Mouse (Mus musculus): ENCODE measurements at regions not wholly inside any gene's neighbourhood (a gene's known extent, or its start where the extent isn't known, plus 50 kb on each side); places are given as distances from the start of the nearest gene placed in this dataset.
"Not testable (repeated sequence)": the region's sequence is repeated elsewhere in the genome, so short reads cannot be mapped to it uniquely, and the experiment has no call there.

DNA sequence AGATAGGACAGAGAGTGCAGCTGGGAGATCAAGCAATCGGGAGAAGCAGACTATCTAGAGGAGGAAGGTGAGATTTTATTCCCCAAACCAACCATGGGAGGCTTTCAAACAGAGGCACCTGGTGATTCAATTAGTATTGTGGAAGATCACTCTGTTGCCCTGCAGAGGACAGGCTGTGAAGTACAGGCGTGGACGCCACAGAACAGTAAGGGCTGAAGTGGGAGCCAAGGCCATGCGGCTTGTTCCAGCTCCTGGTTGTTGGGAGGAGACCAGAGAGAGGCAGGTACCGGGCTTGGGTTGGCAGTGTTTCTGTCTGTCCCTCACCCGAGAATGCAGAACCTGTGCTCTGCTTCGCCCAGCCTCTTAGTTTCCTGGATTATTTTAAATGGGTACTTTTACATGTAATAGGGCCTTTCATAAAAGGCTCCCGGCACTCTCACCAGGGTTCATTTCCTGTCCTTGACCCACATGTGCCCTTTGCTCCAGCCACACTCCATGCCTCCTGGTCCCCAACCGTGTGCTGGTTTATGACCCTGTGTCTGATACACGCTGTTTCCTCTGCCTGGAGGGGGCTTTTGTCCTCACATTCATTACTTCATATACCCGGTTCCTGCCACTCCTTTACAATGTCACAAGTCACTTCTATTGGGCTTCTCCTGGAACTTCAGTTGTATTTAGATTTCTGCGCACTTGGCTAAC, 58.3 kb downstream of the Vcpkmt start:
- no peaks in the 10 kb centered on the region for H3K9me3 ChIP-seq
- H3K36me3 ChIP-seq: no peaks in the 10 kb centered on the region
- no peak overlapping the region for H3K9ac ChIP-seq (replicated peaks)
- no peaks in the 10 kb centered on the region for H3K27me3 ChIP-seq
- no peak overlapping the region for H3K27ac ChIP-seq (replicated peaks)
- H3K4me2 ChIP-seq (replicated peaks): no peak overlapping the region
- no peak for ATAC-seq (ENCODE audit: low FRiP score, low read depth)
- H3K4me3 ChIP-seq: no peak overlapping the region
- 77% methylated on average over 12 of the region's 12 CpGs for WGBS
- no peaks in the 10 kb centered on the region for H3K4me1 ChIP-seq

DNA sequence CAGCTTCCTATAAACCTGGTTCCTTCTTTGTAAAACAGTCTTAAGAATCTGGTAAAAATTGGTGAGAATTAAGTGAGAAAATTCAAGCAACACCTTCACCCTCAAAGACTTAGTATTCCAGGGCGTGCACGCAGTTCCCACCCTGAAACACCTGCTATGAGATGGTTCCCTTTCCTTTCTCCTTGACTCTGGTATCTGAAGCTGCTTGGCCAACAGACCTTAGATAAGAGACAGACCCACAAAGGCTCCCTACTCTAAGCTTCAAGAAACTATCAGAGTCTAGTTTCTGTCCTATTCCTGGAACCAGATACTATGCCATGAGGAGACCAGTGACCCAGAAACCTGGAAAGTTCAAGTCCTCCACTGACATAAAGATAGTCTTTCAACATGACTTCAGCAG, 63.0 kb downstream of the Vcpkmt start:
- WGBS: 94% methylated on average over 2 of the region's 2 CpGs
- no peaks in the 10 kb centered on the region for H3K9me3 ChIP-seq

DNA sequence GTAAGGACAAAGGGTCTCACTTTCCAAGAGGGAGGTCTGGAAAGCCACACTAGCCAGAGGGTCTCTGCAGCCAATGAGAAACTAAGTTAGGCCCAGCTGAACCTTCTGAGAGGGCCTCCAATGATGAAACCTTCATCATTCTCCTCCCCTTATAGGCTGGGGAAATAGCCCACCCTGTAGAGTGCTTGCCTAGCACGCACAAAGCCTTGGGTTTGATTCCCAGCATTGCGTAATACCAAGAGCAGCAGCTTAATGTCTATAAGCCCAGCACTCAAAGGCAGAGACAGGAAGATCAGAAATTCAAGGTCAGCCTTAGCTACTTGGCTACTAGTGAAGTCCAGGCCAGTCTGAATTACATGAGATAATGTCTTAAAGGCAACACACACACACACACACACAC, 63.8 kb downstream of the Vcpkmt start:
- no peak overlapping the region for H3K4me3 ChIP-seq

More for the DNA sequence above, 63.0 kb downstream of the Vcpkmt start:
- no peak overlapping the region for H3K27ac ChIP-seq (replicated peaks)
- no peak for ATAC-seq (ENCODE audit: low FRiP score, low read depth)
- H3K36me3 ChIP-seq: no peaks in the 10 kb centered on the region
- H3K27me3 ChIP-seq: no peaks in the 10 kb centered on the region
- no peak overlapping the region for H3K4me3 ChIP-seq
- H3K9ac ChIP-seq (replicated peaks): no peak overlapping the region
- no peaks in the 10 kb centered on the region for H3K4me1 ChIP-seq
- H3K4me2 ChIP-seq (replicated peaks): no peak overlapping the region

DNA sequence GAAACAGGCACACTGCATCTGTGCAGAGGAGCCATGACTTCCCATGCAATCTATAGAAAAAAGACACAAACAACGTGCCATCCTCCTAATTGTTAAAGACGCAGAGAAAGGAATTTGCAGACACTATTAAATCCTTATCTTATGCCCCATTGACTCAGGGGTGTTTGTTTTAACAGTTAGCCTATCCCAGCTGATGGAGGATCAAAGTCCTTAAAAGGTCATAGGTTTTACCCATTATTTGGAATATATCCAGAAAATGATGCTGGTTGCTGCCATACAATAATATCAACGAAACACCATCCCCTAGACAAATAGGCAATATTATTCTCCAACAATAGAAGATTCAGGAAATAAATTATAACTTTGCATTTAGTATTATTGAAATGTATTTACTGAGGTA, 65.2 kb downstream of the Vcpkmt start:
- no peaks in the 10 kb centered on the region for H3K9me3 ChIP-seq
- WGBS: 75% methylated on average over 3 of the region's 3 CpGs
- no peak overlapping the region for H3K4me3 ChIP-seq
- H3K36me3 ChIP-seq: no peaks in the 10 kb centered on the region
- H3K9ac ChIP-seq (replicated peaks): no peak overlapping the region
- H3K27ac ChIP-seq (replicated peaks): no peak overlapping the region
- H3K4me2 ChIP-seq (replicated peaks): no peak overlapping the region
- H3K27me3 ChIP-seq: peaks cover 2% of the 10 kb centered on the region; the same call in 1 of the 2 replicates
- no peaks in the 10 kb centered on the region for H3K4me1 ChIP-seq
- no peak for ATAC-seq (ENCODE audit: low FRiP score, low read depth)

More for the DNA sequence above, 63.8 kb downstream of the Vcpkmt start:
- H3K4me1 ChIP-seq: no peaks in the 10 kb centered on the region
- no peaks in the 10 kb centered on the region for H3K27me3 ChIP-seq
- no peaks in the 10 kb centered on the region for H3K9me3 ChIP-seq
- no peaks in the 10 kb centered on the region for H3K36me3 ChIP-seq
- no peak overlapping the region for H3K27ac ChIP-seq (replicated peaks)
- no peak for ATAC-seq (ENCODE audit: low FRiP score, low read depth)
- no peak overlapping the region for H3K4me2 ChIP-seq (replicated peaks)
- no peak overlapping the region for H3K9ac ChIP-seq (replicated peaks)
- WGBS: 83% methylated on average over 2 of the region's 2 CpGs

DNA sequence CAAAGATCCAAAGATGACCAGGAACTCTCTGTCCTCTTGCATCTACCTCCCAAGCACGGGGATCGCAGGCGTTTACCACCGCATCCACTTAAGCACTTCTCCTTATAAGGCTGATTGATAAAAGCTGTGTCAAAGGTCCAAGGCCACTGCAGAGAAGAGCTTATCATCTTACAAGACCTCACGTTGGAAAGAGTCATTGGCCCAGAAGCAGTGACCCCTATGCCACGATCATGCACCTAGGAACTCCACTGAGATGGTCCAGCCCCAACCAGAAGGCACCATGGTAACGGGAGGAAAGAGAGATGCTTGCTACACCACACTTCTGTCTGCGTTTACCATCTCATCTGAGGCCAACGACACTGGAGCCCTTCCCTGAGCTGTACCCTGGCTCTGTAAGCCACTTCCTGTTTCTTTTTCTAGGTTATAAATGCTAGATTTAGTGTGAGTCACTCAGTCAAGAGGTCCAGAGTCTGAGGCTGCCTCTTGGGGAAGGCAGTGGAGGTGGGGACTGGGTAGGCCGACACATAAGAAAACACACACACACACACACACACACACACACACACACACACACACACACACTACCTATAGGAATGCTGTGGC, 66.4 kb downstream of the Vcpkmt start:
- Histone ChIP-seq H3K27me3 (peaks cover 2% of the 10 kb centered on the region; the same call in 1 of the 2 replicates), H3K9ac (replicated peaks) (no peak overlapping the region), H3K4me1 (no peaks in the 10 kb centered on the region), H3K36me3 (no peaks in the 10 kb centered on the region), H3K4me2 (replicated peaks) (no peak overlapping the region), H3K4me3 (no peak overlapping the region), H3K27ac (replicated peaks) (no peak overlapping the region), H3K9me3 (no peaks in the 10 kb centered on the region)
- no peak for ATAC-seq (ENCODE audit: low FRiP score, low read depth)
- 86% methylated on average over 10 of the region's 10 CpGs for WGBS

DNA sequence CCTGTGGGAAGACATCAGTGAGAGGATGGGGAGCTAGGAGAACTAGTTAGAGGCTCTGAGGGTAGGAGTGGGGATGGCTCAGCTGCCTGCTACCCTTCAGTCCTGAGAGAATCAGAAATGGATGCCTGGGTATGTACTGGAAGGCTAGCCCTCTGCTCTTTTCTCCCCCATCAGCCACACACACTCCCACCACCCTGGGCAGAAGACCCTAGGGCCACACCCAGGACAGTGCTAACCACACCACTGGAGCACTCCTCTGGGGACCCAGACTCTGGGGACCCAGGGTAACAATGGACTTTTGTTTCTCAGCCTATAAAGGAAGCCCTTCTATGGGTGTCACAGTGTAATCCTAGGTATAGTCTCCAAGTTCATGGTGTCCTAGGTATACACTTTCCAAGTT, 67.0 kb downstream of the Vcpkmt start:
- Histone ChIP-seq H3K4me1 (no peaks in the 10 kb centered on the region), H3K4me2 (replicated peaks) (no peak overlapping the region), H3K4me3 (no peak overlapping the region), H3K27ac (replicated peaks) (no peak overlapping the region), H3K36me3 (no peaks in the 10 kb centered on the region), H3K9ac (replicated peaks) (no peak overlapping the region), H3K27me3 (peaks cover 2% of the 10 kb centered on the region), H3K9me3 (no peaks in the 10 kb centered on the region)
- no peak for ATAC-seq (ENCODE audit: low FRiP score, low read depth)

DNA sequence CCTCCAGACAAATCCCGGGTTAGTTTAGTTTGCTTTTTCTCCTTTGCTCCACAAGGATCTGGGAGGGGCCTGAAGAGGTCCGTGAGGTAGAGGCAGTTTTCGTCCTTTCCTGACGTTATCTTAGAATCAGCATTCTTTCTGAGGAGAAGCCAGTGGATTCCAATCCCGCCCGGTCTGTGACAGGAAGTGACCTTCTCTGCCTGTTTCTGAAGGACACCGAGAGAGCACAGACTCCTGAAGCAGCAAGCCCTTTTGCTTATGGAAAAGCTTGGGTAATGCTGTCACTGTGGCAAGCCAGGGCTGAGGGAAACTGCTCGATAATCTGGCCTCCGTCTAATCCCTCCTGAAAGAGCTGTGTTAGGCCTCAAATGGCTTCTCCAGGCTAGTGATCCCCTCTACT, 67.7 kb downstream of the Vcpkmt start:
- ATAC-seq (ENCODE audit: low FRiP score, low read depth): no peak
- Histone ChIP-seq H3K27me3 (peaks cover 2% of the 10 kb centered on the region), H3K4me3 (no peak overlapping the region), H3K4me2 (replicated peaks) (no peak overlapping the region), H3K4me1 (no peaks in the 10 kb centered on the region), H3K36me3 (no peaks in the 10 kb centered on the region), H3K9me3 (no peaks in the 10 kb centered on the region), H3K27ac (replicated peaks) (no peak overlapping the region), H3K9ac (replicated peaks) (no peak overlapping the region)
- 71% methylated on average over 9 of the region's 9 CpGs for WGBS

DNA sequence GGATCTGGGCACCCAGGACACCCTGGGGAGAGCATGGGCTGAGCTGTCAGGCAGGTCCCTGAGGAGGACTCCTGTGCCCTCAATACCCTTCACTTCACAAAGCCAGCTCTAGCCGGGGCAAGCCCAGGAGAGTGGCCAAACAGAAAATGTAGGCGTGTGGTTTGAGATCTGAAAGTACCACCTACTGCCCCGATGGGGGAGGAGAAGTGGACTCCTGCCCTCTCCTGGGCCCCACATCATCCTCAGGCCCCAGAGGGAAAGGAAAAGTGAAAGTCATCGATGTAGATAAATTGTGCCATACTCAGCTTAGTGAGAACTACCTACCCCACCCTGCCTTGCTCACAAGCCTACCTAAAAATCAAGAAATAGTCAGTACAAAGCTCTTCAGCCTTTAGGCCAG, 69.7 kb downstream of the Vcpkmt start:
- H3K36me3 ChIP-seq: no peaks in the 10 kb centered on the region
- H3K27ac ChIP-seq (replicated peaks): no peak overlapping the region
- H3K4me1 ChIP-seq: no peaks in the 10 kb centered on the region
- no peak for ATAC-seq (ENCODE audit: low FRiP score, low read depth)
- H3K4me3 ChIP-seq: no peak overlapping the region
- WGBS: 74% methylated on average over 4 of the region's 4 CpGs
- H3K9ac ChIP-seq (replicated peaks): no peak overlapping the region
- H3K27me3 ChIP-seq: peaks cover 7% of the 10 kb centered on the region
- H3K4me2 ChIP-seq (replicated peaks): no peak overlapping the region
- no peaks in the 10 kb centered on the region for H3K9me3 ChIP-seq

DNA sequence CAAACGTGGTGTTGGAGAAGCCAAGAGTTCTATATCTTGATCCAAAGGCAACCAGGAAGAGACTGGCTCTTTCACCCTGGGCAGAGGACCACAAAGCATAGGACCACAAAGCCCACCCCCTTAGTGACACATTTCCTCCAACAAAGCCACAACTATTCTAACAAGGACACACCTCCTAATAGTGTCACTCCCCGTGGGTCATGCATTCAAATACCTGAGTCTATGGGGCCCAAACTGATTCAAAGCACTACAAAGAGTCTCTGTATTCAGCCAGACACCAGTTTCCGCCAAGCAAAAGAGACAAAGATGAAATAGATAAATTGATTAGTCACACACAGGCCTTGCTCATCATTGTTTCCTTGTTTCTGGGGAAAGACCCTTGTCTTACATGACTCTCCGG, 72.1 kb downstream of the Vcpkmt start:
- 43% methylated on average over 4 of the region's 4 CpGs for WGBS
- ATAC-seq (ENCODE audit: low FRiP score, low read depth): no peak
- peaks cover 7% of the 10 kb centered on the region for H3K27me3 ChIP-seq

DNA sequence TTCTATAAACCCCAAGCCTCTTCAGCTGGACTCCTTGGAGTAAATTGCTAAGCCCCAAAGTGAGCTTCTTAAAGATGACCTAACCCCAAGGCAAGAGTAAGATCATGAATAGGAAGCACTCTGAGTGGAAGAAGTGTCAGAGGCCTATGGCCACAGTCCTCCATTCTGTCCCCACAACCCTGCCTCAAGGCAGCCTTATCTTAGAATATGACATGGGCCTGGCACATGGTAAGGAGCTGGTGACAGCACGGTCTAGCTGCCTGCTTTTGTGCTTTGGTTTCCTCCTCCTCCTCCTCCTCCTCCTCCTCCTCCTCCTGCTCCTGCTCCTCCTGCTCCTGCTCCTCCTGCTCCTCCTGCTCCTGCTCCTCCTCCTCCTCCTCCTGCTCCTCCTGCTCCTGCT, 73.6 kb downstream of the Vcpkmt start:
- 89% methylated on average over 1 of the region's 1 CpGs for WGBS
- ATAC-seq (ENCODE audit: low FRiP score, low read depth); H3K4me2 ChIP-seq (replicated peaks); H3K36me3 ChIP-seq; H3K27ac ChIP-seq (replicated peaks); H3K9ac ChIP-seq (replicated peaks); H3K9me3 ChIP-seq; H3K27me3 ChIP-seq; H3K4me1 ChIP-seq; H3K4me3 ChIP-seq: not testable (repeated sequence)

More for the DNA sequence above, 72.1 kb downstream of the Vcpkmt start:
- Histone ChIP-seq H3K9ac (replicated peaks) (no peak overlapping the region), H3K4me1 (no peaks in the 10 kb centered on the region), H3K4me2 (replicated peaks) (no peak overlapping the region), H3K27ac (replicated peaks) (no peak overlapping the region), H3K9me3 (no peaks in the 10 kb centered on the region), H3K36me3 (no peaks in the 10 kb centered on the region), H3K4me3 (no peak overlapping the region)

DNA sequence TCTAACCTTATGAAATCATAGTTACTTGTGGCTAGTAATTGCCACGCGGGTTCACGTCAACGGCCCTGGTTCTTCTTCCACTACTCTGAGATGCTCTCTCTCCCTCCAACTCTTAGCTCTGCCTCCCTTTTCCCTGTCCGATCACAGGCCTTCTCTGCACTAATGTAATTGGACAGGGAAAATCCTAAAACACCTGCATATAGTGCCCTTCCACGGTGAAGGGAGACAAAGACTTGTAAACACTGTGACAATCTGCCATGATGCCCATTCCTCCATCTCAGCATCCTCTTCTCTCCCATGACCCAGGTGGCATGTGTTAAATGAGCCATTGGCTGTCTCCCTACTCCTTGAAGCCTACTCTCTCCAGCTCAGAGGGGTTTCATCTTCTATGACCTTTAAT, 74.9 kb downstream of the Vcpkmt start:
- H3K9me3 ChIP-seq: no peaks in the 10 kb centered on the region
- WGBS: 97% methylated on average over 6 of the region's 6 CpGs
- no peak overlapping the region for H3K4me2 ChIP-seq (replicated peaks)
- no peak overlapping the region for H3K9ac ChIP-seq (replicated peaks)
- H3K4me3 ChIP-seq: no peak overlapping the region
- H3K27ac ChIP-seq (replicated peaks): no peak overlapping the region
- ATAC-seq (ENCODE audit: low FRiP score, low read depth): no peak
- H3K27me3 ChIP-seq: peaks cover 4% of the 10 kb centered on the region
- no peaks in the 10 kb centered on the region for H3K4me1 ChIP-seq
- no peaks in the 10 kb centered on the region for H3K36me3 ChIP-seq

DNA sequence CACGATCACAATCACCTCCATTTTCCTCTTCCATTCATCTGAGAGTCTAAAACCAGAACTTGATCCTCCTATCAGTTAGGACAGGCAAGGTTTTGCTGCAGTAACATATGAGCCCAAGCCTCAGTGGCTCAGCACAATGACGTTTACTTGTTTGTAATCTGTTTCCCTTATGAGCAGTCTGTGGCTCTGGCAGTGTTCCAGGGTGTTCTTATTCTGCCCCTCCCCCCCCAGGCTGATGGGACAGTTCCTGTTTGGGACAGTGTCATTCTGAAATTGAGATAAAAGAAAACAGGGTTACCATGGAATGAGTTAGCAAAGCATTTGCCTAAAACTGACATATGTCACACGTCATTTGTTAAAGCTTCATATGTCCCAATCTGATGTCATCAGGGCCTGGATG, 75.5 kb downstream of the Vcpkmt start:
- peaks cover 4% of the 10 kb centered on the region for H3K27me3 ChIP-seq
- WGBS: 76% methylated on average over 3 of the region's 3 CpGs
- no peak overlapping the region for H3K4me3 ChIP-seq
- no peak overlapping the region for H3K4me2 ChIP-seq (replicated peaks)
- no peak overlapping the region for H3K27ac ChIP-seq (replicated peaks)
- H3K9ac ChIP-seq (replicated peaks): no peak overlapping the region
- no peak for ATAC-seq (ENCODE audit: low FRiP score, low read depth)
- no peaks in the 10 kb centered on the region for H3K9me3 ChIP-seq
- H3K36me3 ChIP-seq: no peaks in the 10 kb centered on the region
- H3K4me1 ChIP-seq: peaks cover 3% of the 10 kb centered on the region

DNA sequence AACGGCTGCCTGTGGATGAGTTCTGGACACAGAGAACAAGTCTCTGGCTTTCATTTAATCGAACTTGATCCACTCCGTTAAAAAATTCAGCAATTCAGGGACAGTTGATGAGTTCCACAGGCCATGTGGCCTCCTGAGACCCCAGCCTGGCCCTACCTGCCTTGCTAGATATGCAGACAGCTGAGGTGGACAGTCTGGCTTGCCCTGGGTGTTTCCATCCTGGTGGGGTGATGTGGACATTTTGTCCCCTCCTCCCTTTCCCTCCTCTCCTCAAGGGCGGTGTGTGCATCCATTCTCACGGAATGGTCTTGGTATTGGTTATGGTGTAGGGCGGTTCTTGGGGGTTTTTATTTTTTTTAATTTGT, 80.1 kb downstream of the Vcpkmt start:
- 84% methylated on average over 6 of the region's 6 CpGs for WGBS
- Histone ChIP-seq H3K27ac (replicated peaks) (0 out of 2 replicates have a peak overlapping the region, but pooled peaks have one; percentile 49), H3K4me2 (replicated peaks) (peak overlapping the region; percentile 31; the same call in 1 of the 2 replicates), H3K27me3 (no peaks in the 10 kb centered on the region; the same call in 1 of the 2 replicates), H3K9ac (replicated peaks) (no peak overlapping the region), H3K9me3 (no peaks in the 10 kb centered on the region), H3K4me3 (no peak overlapping the region), H3K36me3 (no peaks in the 10 kb centered on the region), H3K4me1 (peaks cover 17% of the 10 kb centered on the region)
- ATAC-seq (ENCODE audit: low FRiP score, low read depth): no peak
